Mouse (Mus musculus) lung, postnatal 0 days (tissue): ENCODE data around the gene Mblac2. TPM values are rescaled to one million over a fixed set of nuclear protein-coding genes. Genes with fewer than 3 reads are reported as not detected.
A peak's percentile ranks its signal among the peaks of the same experiment; 100 is the strongest.

Experiments
- ATAC-seq: fragments of 200-750 bp; cut with Nextera tagmentation; 2 replicates; pipeline ENCODE4 v1.8.0; 2017; ENCODE audit warnings: moderate library complexity
- DNase-seq: peaks from one replicate; pipeline ENCODE4 v3.0.0-alpha.2; 2016; ENCODE audit warnings: low spot score
- H3K27ac ChIP-seq: fragments of 300-500 bp; sonication (generic); 2 replicates; pipeline ENCODE4 v1.5.1; 2014; ENCODE audit warnings: antibody characterized with exemption, mild to moderate bottlenecking, low read length, mixed read lengths
- H3K27me3 ChIP-seq: fragments of 300-500 bp; sonication (generic); replicated peaks from 2 replicates; pipeline ENCODE4 v1.6.1; 2014; ENCODE audit warnings: low read length, mixed read lengths; ENCODE audit not compliant: insufficient read depth
- H3K36me3 ChIP-seq: fragments of 300-500 bp; sonication (generic); 2 replicates; pipeline ENCODE4 v1.6.1; 2014; ENCODE audit warnings: low read length, mixed read lengths; ENCODE audit not compliant: insufficient read depth
- H3K4me1 ChIP-seq: fragments of 300-500 bp; sonication (generic); 2 replicates; pipeline ENCODE4 v1.6.1; 2014; ENCODE audit warnings: antibody characterized with exemption, low read depth, low read length, mixed read lengths; ENCODE audit not compliant: insufficient read depth
- H3K4me2 ChIP-seq: fragments of 300-500 bp; sonication (generic); replicated peaks from 2 replicates; pipeline ENCODE4 v1.6.1; 2014; ENCODE audit warnings: low read depth, mild to moderate bottlenecking, low read length, moderate library complexity, mixed read lengths
- H3K4me3 ChIP-seq: fragments of 300-500 bp; sonication (generic); 2 replicates; pipeline ENCODE4 v1.5.1; 2014; ENCODE audit warnings: low read depth, low read length
- H3K9ac ChIP-seq: fragments of 300-500 bp; sonication (generic); replicated peaks from 2 replicates; pipeline ENCODE4 v1.6.1; 2014; ENCODE audit warnings: low read depth, mild to moderate bottlenecking
- H3K9me3 ChIP-seq: fragments of 300-500 bp; sonication (generic); 2 replicates; pipeline ENCODE4 v1.6.1; 2016; ENCODE audit warnings: low read length, mixed read lengths
- CTCF ChIP-seq: IDR thresholded peaks from 2 replicates; pipeline ENCODE4 v1.5.1; 2016; ENCODE audit warnings: antibody characterized with exemption, mild to moderate bottlenecking
- EP300 ChIP-seq: IDR thresholded peaks from 2 replicates; pipeline ENCODE4 v1.6.1; 2016; ENCODE audit warnings: antibody characterized with exemption, mild to moderate bottlenecking, control low read depth
- WGBS: fragments of 180-500 bp; shearing (Covaris S2); extraction: QIAGEN DNeasy Blood & Tissue Kit; methylation state at CpG from one replicate; pipeline ENCODE4 v1.1.7; 2014; 5-methylcytosine and 5-hydroxymethylcytosine counted together
- polyA plus RNA-seq: library from polyadenylated mRNA; unstranded; fragments of >200 nt; fragmentation: Nextera tagmentation; extraction: Ambion mirVana; gene quantifications from 2 replicates; pipeline ENCODE4 v1.2.1, GENCODE M21; 2015

The Mblac2 gene
- polyA plus RNA-seq, 1 experiment from 2014 or later: 6.5 TPM

DNA sequence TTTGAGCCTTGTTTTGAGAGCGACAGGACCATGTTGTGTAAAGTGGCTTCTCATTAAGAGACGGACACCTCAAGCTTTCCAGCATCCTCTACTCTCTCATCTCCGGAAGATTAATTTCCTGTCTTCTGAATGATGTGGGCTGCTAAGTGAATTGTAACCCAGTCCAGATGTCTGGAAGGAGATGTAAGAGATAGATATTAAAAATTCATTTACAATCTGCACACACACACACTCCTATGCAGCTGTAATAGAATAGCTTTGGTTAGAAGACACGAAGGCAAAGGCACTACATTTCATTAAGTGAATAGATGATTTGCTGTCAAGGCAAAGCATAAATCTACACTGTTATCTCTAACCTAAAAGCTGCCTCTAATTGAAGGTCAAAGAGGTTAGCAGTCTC lies 18.0 kb downstream of the Mblac2 start:
- no peak for DNase-seq
- Histone ChIP-seq H3K36me3 (no peaks in the 10 kb centered on the region), H3K4me1 (no peaks in the 10 kb centered on the region), H3K9ac (no peak overlapping the region), H3K27ac (no peak overlapping the region), H3K4me3 (no peak overlapping the region), H3K9me3 (no peaks in the 10 kb centered on the region), H3K4me2 (no peak overlapping the region), H3K27me3 (no peaks in the 10 kb centered on the region)
- ATAC-seq: no peak
- 52% methylated on average over 4 of the region's 4 CpGs for WGBS
- TF ChIP-seq EP300 (no peak), CTCF (no peak)

DNA sequence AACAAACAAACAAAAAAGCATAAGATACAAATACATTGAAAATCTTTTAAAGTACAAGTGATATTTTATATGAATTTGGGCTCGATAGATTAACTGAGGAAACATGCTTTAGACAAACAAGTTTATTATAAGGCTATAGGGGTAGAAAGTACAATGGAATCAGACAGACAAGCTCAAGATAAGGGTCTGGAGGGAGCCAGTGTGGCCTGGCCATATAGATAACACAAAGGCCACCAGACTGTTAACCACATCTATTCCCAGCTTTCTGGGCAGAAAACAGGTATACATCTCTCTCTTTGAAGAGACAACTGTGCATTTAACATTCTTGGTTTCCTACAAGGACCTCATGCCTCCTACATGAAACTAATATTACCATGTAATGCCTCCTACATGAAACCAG lies 19.2 kb downstream of the Mblac2 start:
- Histone ChIP-seq H3K27me3 (no peaks in the 10 kb centered on the region), H3K4me2 (no peak overlapping the region), H3K4me3 (no peak overlapping the region), H3K9ac (no peak overlapping the region), H3K36me3 (no peaks in the 10 kb centered on the region), H3K4me1 (no peaks in the 10 kb centered on the region), H3K27ac (no peak overlapping the region), H3K9me3 (no peaks in the 10 kb centered on the region)
- WGBS: 82% methylated on average over 1 of the region's 1 CpGs
- DNase-seq (no peak), ATAC-seq (no peak)
- TF ChIP-seq CTCF (no peak), EP300 (no peak)

DNA sequence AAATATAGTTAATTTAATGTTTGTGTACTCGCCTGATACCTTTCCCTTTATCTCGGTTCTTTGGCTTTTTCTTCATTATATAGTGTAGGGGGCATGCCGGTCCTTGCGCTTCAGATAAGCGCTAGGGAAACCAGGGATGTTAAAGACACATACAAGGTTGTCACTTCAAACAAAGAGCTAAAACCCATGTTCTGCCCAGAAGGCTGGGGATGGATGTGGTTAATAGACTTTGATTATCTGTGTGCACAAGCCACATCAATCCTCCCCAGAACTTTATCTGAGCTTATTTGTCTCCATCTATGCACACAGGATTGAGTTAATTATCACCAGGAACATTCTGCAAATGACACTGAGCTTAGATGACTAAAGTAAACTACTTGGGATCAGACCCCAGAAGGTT lies 25.5 kb downstream of the Mblac2 start:
- no peaks in the 10 kb centered on the region for H3K4me1 ChIP-seq
- no peaks in the 10 kb centered on the region for H3K27me3 ChIP-seq
- H3K27ac ChIP-seq: no peak overlapping the region
- DNase-seq (no peak), ATAC-seq (no peak)
- H3K9ac ChIP-seq: no peak overlapping the region
- H3K4me3 ChIP-seq: no peak overlapping the region
- 62% methylated on average over 5 of the region's 5 CpGs for WGBS
- H3K36me3 ChIP-seq: no peaks in the 10 kb centered on the region
- TF ChIP-seq CTCF (no peak), EP300 (no peak)
- H3K9me3 ChIP-seq: no peaks in the 10 kb centered on the region
- no peak overlapping the region for H3K4me2 ChIP-seq

DNA sequence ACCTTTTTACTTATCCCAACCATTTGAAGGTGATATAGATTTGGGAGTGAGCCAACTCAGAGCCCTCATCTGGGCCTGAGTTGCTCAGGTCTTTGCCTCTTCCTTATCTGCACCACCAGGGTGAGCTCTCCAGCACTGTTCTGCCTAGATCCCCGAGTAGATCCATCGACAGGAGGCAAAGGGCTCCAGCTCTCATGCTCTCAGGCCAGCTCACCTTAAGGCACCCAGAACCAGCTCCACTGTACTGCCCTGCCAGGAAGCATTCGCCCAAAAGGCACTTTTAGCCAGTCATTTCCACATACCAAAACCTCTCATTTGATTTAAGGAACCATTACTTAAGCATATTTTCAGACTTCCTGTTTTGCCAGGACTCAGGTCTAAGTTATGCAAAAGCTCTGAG lies 29.8 kb downstream of the Mblac2 start:
- Histone ChIP-seq H3K36me3 (no peaks in the 10 kb centered on the region), H3K9me3 (no peaks in the 10 kb centered on the region), H3K4me1 (no peaks in the 10 kb centered on the region), H3K4me2 (no peak overlapping the region), H3K27me3 (no peaks in the 10 kb centered on the region), H3K4me3 (no peak overlapping the region), H3K9ac (no peak overlapping the region), H3K27ac (no peak overlapping the region)
- DNase-seq (peak; percentile 7), ATAC-seq (peak; percentile 11; the same call in 1 of the 2 replicates)
- TF ChIP-seq CTCF: peak; percentile 34
- no peak for TF ChIP-seq EP300
- WGBS: 40% methylated on average over 3 of the region's 3 CpGs

DNA sequence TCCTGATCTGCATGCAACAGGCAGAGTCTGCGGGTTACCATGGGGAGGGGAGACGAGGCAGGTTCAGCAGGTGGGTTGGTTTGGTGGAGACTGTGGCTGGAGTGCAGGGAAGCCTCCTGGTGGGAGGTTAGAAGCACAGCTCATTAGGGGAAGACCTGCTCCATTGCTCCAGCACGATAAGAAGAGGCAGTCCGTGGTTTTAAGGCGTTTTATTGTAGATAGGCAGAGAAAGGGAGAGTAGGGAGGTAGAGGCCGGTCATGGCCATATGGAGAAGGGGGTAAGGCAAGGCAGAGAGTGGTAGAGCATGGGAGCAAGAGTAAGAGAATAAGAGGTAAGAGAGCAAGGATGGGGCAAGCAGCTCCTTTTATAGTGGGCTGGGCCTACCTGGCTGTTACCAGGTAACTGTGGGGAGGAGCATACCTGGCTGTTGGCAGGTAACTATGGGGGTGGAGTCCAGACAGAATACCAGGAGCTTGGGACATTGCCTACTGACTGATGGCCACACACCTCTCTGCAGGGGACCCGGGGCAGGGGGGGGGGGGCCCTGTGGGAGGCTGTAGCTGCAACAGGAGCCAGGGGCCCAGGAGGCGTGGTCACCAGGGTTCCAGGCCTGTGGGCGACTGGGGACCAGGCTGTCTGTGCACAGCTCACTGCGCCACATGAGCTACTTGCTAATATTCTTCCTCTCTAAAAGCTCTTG lies 32.4 kb downstream of the Mblac2 start:
- no peak for ATAC-seq
- Histone ChIP-seq H3K9me3 (no peaks in the 10 kb centered on the region), H3K4me3 (no peak overlapping the region), H3K36me3 (no peaks in the 10 kb centered on the region), H3K9ac (no peak overlapping the region), H3K4me1 (no peaks in the 10 kb centered on the region), H3K27ac (no peak overlapping the region), H3K4me2 (no peak overlapping the region), H3K27me3 (no peaks in the 10 kb centered on the region)
- WGBS: 51% methylated on average over 10 of the region's 10 CpGs
- no peak for TF ChIP-seq CTCF
- TF ChIP-seq EP300: no peak
- peak; percentile 5 for DNase-seq

DNA sequence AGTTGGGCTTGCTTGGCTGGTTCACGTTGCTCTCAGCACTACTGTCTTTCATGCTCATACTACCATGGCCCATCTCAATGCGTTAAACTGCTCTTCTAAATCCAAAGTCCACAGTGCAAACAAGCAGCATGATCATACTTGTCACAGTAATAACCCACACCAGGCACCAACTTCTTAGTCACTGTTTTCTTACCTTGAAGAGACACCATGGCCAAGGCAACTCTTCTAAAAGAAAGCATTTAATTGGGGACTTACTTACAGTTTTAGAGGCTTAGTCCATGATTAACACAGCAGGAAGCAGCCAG lies 32.9 kb downstream of the Mblac2 start:
- Histone ChIP-seq H3K4me2 (no peak overlapping the region), H3K4me3 (no peak overlapping the region), H3K27ac (no peak overlapping the region), H3K36me3 (no peaks in the 10 kb centered on the region), H3K4me1 (no peaks in the 10 kb centered on the region), H3K9me3 (no peaks in the 10 kb centered on the region), H3K9ac (no peak overlapping the region), H3K27me3 (no peaks in the 10 kb centered on the region)
- no peak for TF ChIP-seq CTCF
- no peak for TF ChIP-seq EP300
- 45% methylated on average over 2 of the region's 2 CpGs for WGBS
- no peak for DNase-seq
- no peak for ATAC-seq

DNA sequence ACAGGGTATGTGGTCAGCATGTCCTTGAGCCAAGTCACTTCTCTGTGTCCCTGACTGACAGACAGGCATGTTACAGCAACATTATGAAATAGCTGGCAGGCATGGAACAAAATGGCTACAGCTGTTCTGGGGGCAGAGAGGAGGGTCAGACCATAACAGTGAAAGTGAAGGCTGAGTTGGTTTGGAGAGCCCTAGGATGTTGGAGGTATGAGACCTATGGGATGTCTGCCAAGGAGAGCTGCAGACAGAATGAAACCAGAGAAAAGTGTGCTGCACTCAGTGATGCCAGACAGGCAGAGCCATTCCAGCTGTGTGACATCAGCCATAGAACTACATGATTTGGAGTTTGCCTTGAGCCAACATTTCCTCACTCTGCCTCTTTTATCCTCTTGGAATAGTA lies 43.7 kb downstream of the Mblac2 start:
- TF ChIP-seq CTCF (no peak), EP300 (no peak)
- H3K36me3 ChIP-seq: no peaks in the 10 kb centered on the region
- DNase-seq (peak; percentile 47), ATAC-seq (peak; percentile 67)
- H3K4me2 ChIP-seq: no peak overlapping the region
- no peak overlapping the region for H3K27ac ChIP-seq
- no peaks in the 10 kb centered on the region for H3K4me1 ChIP-seq
- no peaks in the 10 kb centered on the region for H3K27me3 ChIP-seq
- no peak overlapping the region for H3K9ac ChIP-seq
- H3K4me3 ChIP-seq: no peak overlapping the region
- no peaks in the 10 kb centered on the region for H3K9me3 ChIP-seq
